Mouse (Mus musculus) limb, embryonic 14.5 days (tissue): ENCODE data around the gene Olfr120. TPM values are rescaled to one million over a fixed set of nuclear protein-coding genes. Genes with fewer than 3 reads are reported as not detected.
"Not testable (repeated sequence)": the region's sequence is repeated elsewhere in the genome, so short reads cannot be mapped to it uniquely, and the experiment has no call there.

Experiments
- ATAC-seq: fragments of 200-750 bp; cut with Nextera tagmentation; 2 replicates; pipeline ENCODE4 v1.8.0; 2017; ENCODE audit warnings: low read depth, moderate number of reproducible peaks, moderate TSS enrichment; ENCODE audit not compliant: low FRiP score
- DNase-seq: peaks from one replicate; pipeline ENCODE4 v3.0.0-alpha.2; 2015; ENCODE audit warnings: low spot score
- H3K27ac ChIP-seq: fragments of 300-500 bp; sonication (generic); replicated peaks from 2 replicates; pipeline ENCODE4 v1.5.1; 2014; ENCODE audit warnings: low read depth, mild to moderate bottlenecking, low read length, moderate library complexity, mixed read lengths
- H3K27me3 ChIP-seq: fragments of 300-500 bp; sonication (generic); 2 replicates; pipeline ENCODE4 v1.6.1; 2014; ENCODE audit warnings: low read length, mixed read lengths; ENCODE audit not compliant: control insufficient read depth, insufficient read depth
- H3K36me3 ChIP-seq: fragments of 300-500 bp; sonication (generic); 2 replicates; pipeline ENCODE4 v1.6.1; 2014; ENCODE audit warnings: mild to moderate bottlenecking, low read length, moderate library complexity, mixed read lengths; ENCODE audit not compliant: control insufficient read depth, insufficient read depth
- H3K4me1 ChIP-seq: fragments of 300-500 bp; sonication (generic); 2 replicates; pipeline ENCODE4 v1.6.1; 2014; ENCODE audit warnings: antibody characterized with exemption, low read length, mixed read lengths; ENCODE audit not compliant: control insufficient read depth, insufficient read depth
- H3K4me2 ChIP-seq: fragments of 300-500 bp; sonication (generic); replicated peaks from 2 replicates; pipeline ENCODE4 v1.6.1; 2014; ENCODE audit warnings: low read depth, mild to moderate bottlenecking, low read length, moderate library complexity; ENCODE audit not compliant: severe bottlenecking
- H3K4me3 ChIP-seq: fragments of 300-500 bp; sonication (generic); replicated peaks from 2 replicates; pipeline ENCODE4 v1.5.1; 2014; ENCODE audit warnings: low read length
- H3K9ac ChIP-seq: fragments of 300-500 bp; sonication (generic); 2 replicates; pipeline ENCODE4 v1.6.1; 2014; ENCODE audit warnings: mild to moderate bottlenecking, low read depth, low read length, moderate library complexity; ENCODE audit not compliant: severe bottlenecking
- H3K9me3 ChIP-seq: fragments of 300-500 bp; sonication (generic); 2 replicates; pipeline ENCODE4 v1.6.1; 2016; ENCODE audit warnings: low read length; ENCODE audit not compliant: control insufficient read depth
- POLR2A ChIP-seq: fragments of 200-500 bp; IDR thresholded peaks from 2 replicates; pipeline ENCODE4 v1.8.0; 2012; ENCODE audit warnings: inconsistent platforms, mild to moderate bottlenecking, moderate library complexity, borderline replicate concordance; ENCODE audit not compliant: insufficient read depth, insufficient read length; ENCODE audit errors: extremely low read depth
- WGBS: fragments of 180-500 bp; shearing (Covaris S2); extraction: QIAGEN DNeasy Blood & Tissue Kit; methylation state at CpG from one replicate; pipeline ENCODE4 v1.1.7; 2014; 5-methylcytosine and 5-hydroxymethylcytosine counted together
- polyA plus RNA-seq, 2 experiments: library from polyadenylated mRNA; depleted of rRNA in 1 of 2; stranded (reverse) in 1 of 2; unstranded in 1 of 2; fragments of >200 nt; fragmentation: Nextera tagmentation in 1 of 2; extraction: Ambion mirVana in 1 of 2; gene quantifications; 2 replicates each; pipeline versions ENCODE4 v1.2.1 to v1.2.3; 2012 to 2014

Gene Olfr120
- polyA plus RNA-seq (2012; rRNA removed): not detected in 2 replicates
- polyA plus RNA-seq (2014; fragmentation: Nextera tagmentation; extraction: Ambion mirVana): not detected in 2 replicates

DNA sequence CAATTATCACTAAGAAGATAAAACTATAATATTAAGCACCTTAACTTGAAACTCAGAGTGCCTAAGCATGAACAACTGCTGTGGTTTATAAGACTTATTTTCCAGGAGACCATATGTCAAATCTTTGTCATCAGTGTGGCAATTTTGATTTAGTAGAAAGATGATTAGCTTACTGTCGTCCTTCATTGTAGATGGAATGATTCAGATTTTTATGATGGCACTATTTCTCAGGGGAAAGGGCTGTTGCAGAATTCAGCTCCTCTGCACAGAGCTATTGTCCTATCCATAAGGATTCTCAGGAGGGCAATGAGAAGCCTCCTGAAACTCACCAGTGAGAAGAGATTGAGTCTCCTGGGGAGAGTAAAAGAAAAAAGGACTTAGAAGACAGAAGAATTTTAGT is at the start of gene Olfr120:
Gene Olfr120, plus strand, starts transcription at position 301 of the 400 bp plus-strand sequence.
- Histone ChIP-seq H3K27me3 (no peaks in the 10 kb centered on the region), H3K4me3 (no peak within 1 kb of the TSS), H3K36me3 (no peaks in the 10 kb centered on the region), H3K9ac (no peak within 1 kb of the TSS), H3K9me3 (no peaks in the 10 kb centered on the region), H3K4me2 (no peak within 1 kb of the TSS), H3K4me1 (no peaks in the 10 kb centered on the region), H3K27ac (no peak within 1 kb of the TSS)
- DNase-seq (no peak), ATAC-seq (no peak)
- WGBS: 68% methylated on average over 1 of the region's 1 CpGs
- TF ChIP-seq POLR2A: no peak

DNA sequence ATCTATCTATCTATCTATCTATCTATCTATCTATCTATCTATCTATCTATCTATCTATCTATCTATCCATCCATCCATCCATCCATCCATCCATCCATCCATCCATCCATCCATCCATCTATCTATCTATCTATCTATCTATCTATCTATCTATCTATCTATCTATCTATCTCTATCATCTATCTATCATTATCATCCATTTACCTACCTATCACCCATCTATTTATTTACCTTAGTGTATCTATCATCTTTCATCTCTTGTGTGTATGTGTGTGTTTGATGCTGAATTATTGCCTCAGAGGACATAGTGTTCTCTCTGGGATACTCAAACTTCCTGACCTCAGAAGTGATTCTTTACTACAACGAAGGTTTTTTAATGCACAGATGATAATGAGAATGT is 25.3 kb upstream of the Olfr120 start, which contains the start of gene Olfr119:
Gene Olfr119, plus strand, starts transcription at position 301 of the 400 bp plus-strand sequence.
- not testable (repeated sequence) for H3K9me3 ChIP-seq, ATAC-seq, H3K4me1 ChIP-seq, DNase-seq, H3K27ac ChIP-seq, H3K27me3 ChIP-seq, H3K4me2 ChIP-seq, H3K36me3 ChIP-seq, H3K4me3 ChIP-seq, H3K9ac ChIP-seq
- WGBS: 59% methylated on average over 1 of the region's 1 CpGs

DNA sequence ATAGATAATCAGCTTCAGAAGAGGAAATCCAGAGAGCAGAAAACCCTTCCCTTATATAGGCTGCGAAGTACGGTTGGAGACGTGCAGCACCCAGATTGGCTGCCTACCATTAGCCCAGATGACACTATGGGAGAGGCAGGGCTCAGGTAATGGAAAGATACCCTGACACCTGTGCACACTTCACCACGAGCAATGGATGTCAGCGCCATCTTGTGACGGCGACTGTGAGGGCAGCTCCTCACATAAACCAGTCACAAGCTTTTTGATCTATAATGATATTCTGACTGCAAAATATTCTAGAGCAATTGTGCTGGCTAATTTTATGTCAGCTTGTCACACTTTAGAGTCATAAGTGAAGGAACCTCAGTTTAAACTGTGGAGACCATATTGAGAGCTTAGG is 16.5 kb downstream of the Olfr120 start:
- Histone ChIP-seq H3K9ac (no peak overlapping the region), H3K4me3 (no peak overlapping the region), H3K36me3 (no peaks in the 10 kb centered on the region), H3K4me1 (no peaks in the 10 kb centered on the region), H3K27ac (no peak overlapping the region), H3K27me3 (no peaks in the 10 kb centered on the region), H3K4me2 (no peak overlapping the region), H3K9me3 (no peaks in the 10 kb centered on the region)
- no peak for TF ChIP-seq POLR2A
- whole genome bisulfite sequencing: 60% methylated on average over 7 of the region's 7 CpGs
- ATAC-seq (no peak), DNase-seq (no peak)

DNA sequence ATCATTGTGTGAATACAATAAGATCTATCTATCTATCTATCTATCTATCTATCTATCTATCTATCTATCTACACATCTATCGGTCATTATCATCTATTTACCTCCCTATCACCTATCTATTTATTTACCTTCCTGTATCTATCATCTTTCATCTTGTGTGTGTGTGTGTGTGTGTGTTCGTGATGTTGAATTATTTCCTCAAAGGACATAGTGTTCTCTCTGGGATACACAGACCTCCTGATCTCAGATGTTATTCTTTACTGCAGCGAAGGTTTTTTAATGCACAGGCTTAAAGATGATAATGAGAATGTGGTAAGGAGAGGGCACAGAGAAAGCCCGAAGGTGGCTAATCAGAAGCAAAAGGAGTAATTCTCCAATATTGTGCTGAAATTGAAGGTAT is 46.7 kb downstream of the Olfr120 start, which contains the start of gene Olfr122:
Gene Olfr122, plus strand, starts transcription at position 301 of the 400 bp plus-strand sequence.
- WGBS: 83% methylated on average over 4 of the region's 4 CpGs
- ATAC-seq: no peak
- no peak for DNase-seq
- H3K27me3 ChIP-seq: no peaks in the 10 kb centered on the region
- H3K4me2 ChIP-seq: no peak within 1 kb of the TSS
- no peaks in the 10 kb centered on the region for H3K4me1 ChIP-seq
- no peak within 1 kb of the TSS for H3K27ac ChIP-seq
- H3K4me3 ChIP-seq: no peak within 1 kb of the TSS
- H3K9me3 ChIP-seq: no peaks in the 10 kb centered on the region
- no peak within 1 kb of the TSS for H3K9ac ChIP-seq
- no peak for TF ChIP-seq POLR2A
- H3K36me3 ChIP-seq: no peaks in the 10 kb centered on the region

Other genes starting within 250 kb of the Olfr120 start
- gene H2-M2, start 238.3 kb upstream of the Olfr120 start, polyA plus RNA-seq (2012; rRNA removed): 0.06 and 0.13 TPM in 2 replicates
- 0.21 TPM in 1 of 2 replicates, not detected in the other for gene H2-M2, start 238.3 kb upstream of the Olfr120 start, polyA plus RNA-seq (2014; fragmentation: Nextera tagmentation; extraction: Ambion mirVana)
- gene Olfr110, start 229.3 kb upstream of the Olfr120 start, polyA plus RNA-seq (2012; rRNA removed): not detected in 2 replicates
- not detected in 2 replicates for gene Olfr110, start 229.3 kb upstream of the Olfr120 start, polyA plus RNA-seq (2014; fragmentation: Nextera tagmentation; extraction: Ambion mirVana)
- 0.09 and 0.28 TPM in 2 replicates for gene Olfr111, start 213.8 kb upstream of the Olfr120 start, polyA plus RNA-seq (2012; rRNA removed)
- not detected in 2 replicates for gene Olfr111, start 213.8 kb upstream of the Olfr120 start, polyA plus RNA-seq (2014; fragmentation: Nextera tagmentation; extraction: Ambion mirVana)
- gene Olfr112, start 152.4 kb upstream of the Olfr120 start, polyA plus RNA-seq (2012; rRNA removed): not detected in 2 replicates
- gene Olfr112, start 152.4 kb upstream of the Olfr120 start, polyA plus RNA-seq (2014; fragmentation: Nextera tagmentation; extraction: Ambion mirVana): not detected in 2 replicates
- gene Olfr113, start 144.1 kb upstream of the Olfr120 start, polyA plus RNA-seq (2012; rRNA removed): not detected in 2 replicates
- gene Olfr113, start 144.1 kb upstream of the Olfr120 start, polyA plus RNA-seq (2014; fragmentation: Nextera tagmentation; extraction: Ambion mirVana): not detected in 2 replicates
- gene Olfr114, start 129.1 kb upstream of the Olfr120 start, polyA plus RNA-seq (2012; rRNA removed): not detected in 2 replicates
- gene Olfr114, start 129.1 kb upstream of the Olfr120 start, polyA plus RNA-seq (2014; fragmentation: Nextera tagmentation; extraction: Ambion mirVana): not detected in 2 replicates
- not detected in 2 replicates for gene Olfr115, start 94.7 kb upstream of the Olfr120 start, polyA plus RNA-seq (2012; rRNA removed)
- gene Olfr115, start 94.7 kb upstream of the Olfr120 start, polyA plus RNA-seq (2014; fragmentation: Nextera tagmentation; extraction: Ambion mirVana): not detected in 2 replicates
- not detected in 2 replicates for gene Olfr116, start 94.6 kb upstream of the Olfr120 start, polyA plus RNA-seq (2012; rRNA removed)
- gene Olfr116, start 94.6 kb upstream of the Olfr120 start, polyA plus RNA-seq (2014; fragmentation: Nextera tagmentation; extraction: Ambion mirVana): not detected in 2 replicates
- gene Olfr117, start 58.0 kb upstream of the Olfr120 start, polyA plus RNA-seq (2012; rRNA removed): not detected in 2 replicates
- gene Olfr117, start 58.0 kb upstream of the Olfr120 start, polyA plus RNA-seq (2014; fragmentation: Nextera tagmentation; extraction: Ambion mirVana): not detected in 2 replicates
- not detected in 2 replicates for gene Olfr118, start 54.8 kb upstream of the Olfr120 start, polyA plus RNA-seq (2012; rRNA removed)
- not detected in 2 replicates for gene Olfr118, start 54.8 kb upstream of the Olfr120 start, polyA plus RNA-seq (2014; fragmentation: Nextera tagmentation; extraction: Ambion mirVana)
- gene Olfr119, start 25.2 kb upstream of the Olfr120 start, polyA plus RNA-seq (2012; rRNA removed): not detected in 2 replicates
- not detected in 2 replicates for gene Olfr119, start 25.2 kb upstream of the Olfr120 start, polyA plus RNA-seq (2014; fragmentation: Nextera tagmentation; extraction: Ambion mirVana)
- gene Olfr121, start 27.0 kb downstream of the Olfr120 start, polyA plus RNA-seq (2012; rRNA removed): not detected in 2 replicates
- gene Olfr121, start 27.0 kb downstream of the Olfr120 start, polyA plus RNA-seq (2014; fragmentation: Nextera tagmentation; extraction: Ambion mirVana): not detected in 2 replicates
- gene Olfr122, start 46.8 kb downstream of the Olfr120 start, polyA plus RNA-seq (2012; rRNA removed): not detected in 2 replicates
- gene Olfr122, start 46.8 kb downstream of the Olfr120 start, polyA plus RNA-seq (2014; fragmentation: Nextera tagmentation; extraction: Ambion mirVana): not detected in 2 replicates
- gene Olfr123, start 71.7 kb downstream of the Olfr120 start, polyA plus RNA-seq (2012; rRNA removed): not detected in 2 replicates
- gene Olfr123, start 71.7 kb downstream of the Olfr120 start, polyA plus RNA-seq (2014; fragmentation: Nextera tagmentation; extraction: Ambion mirVana): not detected in 2 replicates
- not detected in 2 replicates for gene Olfr124, start 78.1 kb downstream of the Olfr120 start, polyA plus RNA-seq (2012; rRNA removed)
- gene Olfr124, start 78.1 kb downstream of the Olfr120 start, polyA plus RNA-seq (2014; fragmentation: Nextera tagmentation; extraction: Ambion mirVana): not detected in 2 replicates
- gene Olfr125, start 111.1 kb downstream of the Olfr120 start, polyA plus RNA-seq (2012; rRNA removed): not detected in 2 replicates
- not detected in 2 replicates for gene Olfr125, start 111.1 kb downstream of the Olfr120 start, polyA plus RNA-seq (2014; fragmentation: Nextera tagmentation; extraction: Ambion mirVana)
- gene Olfr126, start 125.7 kb downstream of the Olfr120 start, polyA plus RNA-seq (2012; rRNA removed): not detected in 2 replicates
- not detected in 2 replicates for gene Olfr126, start 125.7 kb downstream of the Olfr120 start, polyA plus RNA-seq (2014; fragmentation: Nextera tagmentation; extraction: Ambion mirVana)
- not detected in 2 replicates for gene Olfr127, start 178.6 kb downstream of the Olfr120 start, polyA plus RNA-seq (2012; rRNA removed)
- not detected in 2 replicates for gene Olfr127, start 178.6 kb downstream of the Olfr120 start, polyA plus RNA-seq (2014; fragmentation: Nextera tagmentation; extraction: Ambion mirVana)
- not detected in 2 replicates for gene Olfr128, start 198.7 kb downstream of the Olfr120 start, polyA plus RNA-seq (2012; rRNA removed)
- gene Olfr128, start 198.7 kb downstream of the Olfr120 start, polyA plus RNA-seq (2014; fragmentation: Nextera tagmentation; extraction: Ambion mirVana): not detected in 2 replicates
- not detected in 2 replicates for gene Olfr761, start 231.3 kb downstream of the Olfr120 start, polyA plus RNA-seq (2012; rRNA removed)
- gene Olfr761, start 231.3 kb downstream of the Olfr120 start, polyA plus RNA-seq (2014; fragmentation: Nextera tagmentation; extraction: Ambion mirVana): not detected in 2 replicates